Mouse (Mus musculus): ENCODE results near the gene Gsg1l. TPM values are rescaled to one million over a fixed set of nuclear protein-coding genes. Genes with fewer than 3 reads are reported as not detected.

Gene Gsg1l
- polyA plus RNA-seq (2017; shearing (Covaris generic)) = not detected

GRCm38 (mm10) chr7:126082286-126082741 is at the start of gene Gsg1l:
TSS of gene Gsg1l (minus strand) at chr7:126082411.

Other genes starting within 250 kb of the Gsg1l start
- 100 to 1,000 TPM; 122 to 156 TPM for gene Xpo6, start 118.1 kb upstream of the Gsg1l start, polyA plus RNA-seq (2017; shearing (Covaris generic))
- 10 to 100 TPM; 39.1 to 41.3 TPM for gene Sbk1, start 190.2 kb upstream of the Gsg1l start, polyA plus RNA-seq (2017; shearing (Covaris generic))